Mouse (Mus musculus): ENCODE results near the gene Sh2d6.
A peak's percentile ranks its signal among the peaks of the same experiment; 100 is the strongest.

The Sh2d6 gene

DNA sequence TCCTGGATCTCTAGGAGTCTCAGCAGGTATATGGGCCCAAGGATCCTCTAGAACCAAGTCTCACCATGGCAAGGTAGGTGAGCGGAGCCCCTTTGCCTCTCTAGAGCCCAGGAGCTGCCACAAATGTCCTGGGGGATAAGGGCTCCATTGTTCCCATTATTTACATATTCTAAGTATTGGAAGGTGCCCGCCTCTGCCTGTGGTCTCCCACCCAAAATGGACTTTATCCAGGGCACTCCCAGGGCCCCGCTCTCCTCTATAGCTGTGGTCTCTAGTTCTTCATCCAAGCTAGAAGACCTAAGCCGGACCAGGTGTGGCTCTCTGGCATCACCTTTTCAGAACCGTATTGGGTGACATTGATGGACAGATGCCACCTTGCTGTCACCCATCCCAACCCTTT lies at the start of gene Sh2d6:
Gene Sh2d6 (minus strand): TSS at position 101 of the 400 bp plus-strand sequence.
- no peak for DNase-seq

DNA sequence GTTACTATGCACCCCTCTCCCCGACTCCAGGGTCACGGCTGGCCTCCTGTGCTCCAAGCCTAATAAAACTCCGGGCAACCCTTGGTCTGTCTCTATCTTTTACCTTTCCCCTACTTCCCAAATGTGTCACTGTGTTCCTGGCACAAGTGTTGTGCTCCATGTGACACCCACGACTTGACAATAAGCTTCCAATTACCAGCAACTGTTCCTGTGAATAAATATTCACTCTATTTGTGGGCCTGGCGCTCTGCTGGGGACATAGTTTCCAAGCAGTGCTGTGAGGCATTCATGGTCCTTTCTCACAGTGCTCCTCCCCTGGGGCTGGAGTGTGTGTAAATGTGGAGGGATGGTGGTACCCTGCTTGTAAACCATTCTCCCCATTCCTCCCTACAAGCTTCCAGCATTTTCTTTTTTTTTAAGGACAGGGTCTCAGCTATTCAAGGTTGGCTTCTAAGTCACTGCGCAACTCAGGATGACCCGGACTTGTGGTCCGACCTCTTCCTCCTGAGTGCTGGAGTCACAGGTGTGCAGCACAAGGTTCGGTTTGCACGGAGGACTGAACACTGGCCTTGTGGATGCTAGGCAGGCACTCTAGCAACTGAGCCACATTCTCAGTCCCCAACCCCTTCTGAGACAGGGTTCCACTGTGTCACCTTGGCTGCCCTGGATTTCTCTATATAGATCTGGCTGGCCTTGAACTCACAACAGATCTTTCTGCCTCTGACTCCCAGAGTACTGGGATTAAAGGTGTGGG lies 49.3 kb upstream of the Sh2d6 start:
- DNase-seq: no peak

- no peak for DNase-seq
These were observed 47.2 kb upstream of the Sh2d6 start for GRCm38 (mm10) chr6:72568736-72569135.

- DNase-seq: peak in 1 of 2 experiments; percentile 33
These were observed 46.0 kb upstream of the Sh2d6 start for GRCm38 (mm10) chr6:72567508-72567907.

GRCm38 (mm10) chr6:72566044-72566443 lies 44.5 kb upstream of the Sh2d6 start:
- peak; percentile 94 for DNase-seq

- DNase-seq: no peak
These were observed 44.0 kb upstream of the Sh2d6 start for GRCm38 (mm10) chr6:72565506-72565905.

- peak in 1 of 2 experiments; percentile 62 for DNase-seq
These were observed 41.4 kb upstream of the Sh2d6 start for GRCm38 (mm10) chr6:72562894-72563293.

DNA sequence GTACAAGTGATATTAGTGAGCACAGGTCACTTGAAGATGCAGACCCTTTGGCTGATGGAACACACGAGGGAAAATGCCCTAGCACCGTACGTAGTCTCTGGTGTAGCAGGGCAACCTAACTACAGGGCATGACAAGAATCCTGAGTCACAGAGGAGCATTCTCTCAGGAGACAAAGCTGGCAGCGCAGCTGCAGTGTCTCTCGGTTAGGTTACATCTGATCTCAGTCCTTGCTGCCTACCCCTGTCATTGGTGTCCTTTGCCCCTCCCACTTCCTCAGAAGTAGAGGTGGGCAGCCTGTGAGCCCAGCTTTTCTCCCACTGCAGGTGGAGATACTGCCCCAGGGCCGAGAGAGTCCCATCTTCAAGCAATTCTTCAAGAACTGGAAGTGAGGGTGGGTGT lies 41.0 kb upstream of the Sh2d6 start:
- no peak for DNase-seq

DNA sequence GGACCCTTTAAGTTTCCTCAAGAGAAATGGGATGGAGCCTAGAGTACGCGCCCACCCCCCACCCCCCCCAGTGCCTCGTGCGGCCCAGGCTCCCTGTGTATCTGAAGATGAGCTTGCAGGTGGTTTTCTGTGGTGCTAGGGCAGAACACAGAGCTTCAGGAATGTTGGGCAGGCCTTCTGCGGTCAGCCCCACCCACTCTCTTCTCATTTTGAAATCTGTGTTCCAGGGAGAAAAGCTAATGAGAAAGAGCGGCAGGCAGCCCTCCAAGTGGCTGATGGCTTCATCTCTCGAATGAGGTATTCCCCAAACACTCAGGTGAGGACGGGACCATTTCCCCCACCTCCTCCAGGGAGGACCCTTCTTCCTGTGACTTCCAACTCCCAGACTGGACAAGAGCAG lies 39.3 kb upstream of the Sh2d6 start:
- no peak for DNase-seq

DNA sequence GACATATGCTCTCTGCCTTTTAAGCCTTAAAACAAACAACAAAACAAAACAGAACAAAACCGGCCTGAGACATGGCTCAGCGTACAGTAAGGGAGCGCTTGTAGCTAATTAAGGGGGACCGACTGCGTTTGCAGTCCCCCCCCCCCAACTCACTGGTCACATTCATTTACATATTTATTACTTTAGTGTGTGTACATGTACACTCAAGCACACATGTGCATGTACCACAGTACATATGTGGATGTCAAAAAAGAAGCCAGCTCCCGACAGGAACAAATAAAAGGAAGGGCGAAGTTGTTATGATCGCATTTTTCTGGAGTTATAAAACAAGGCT lies 31.5 kb upstream of the Sh2d6 start:
- no peak for DNase-seq

DNA sequence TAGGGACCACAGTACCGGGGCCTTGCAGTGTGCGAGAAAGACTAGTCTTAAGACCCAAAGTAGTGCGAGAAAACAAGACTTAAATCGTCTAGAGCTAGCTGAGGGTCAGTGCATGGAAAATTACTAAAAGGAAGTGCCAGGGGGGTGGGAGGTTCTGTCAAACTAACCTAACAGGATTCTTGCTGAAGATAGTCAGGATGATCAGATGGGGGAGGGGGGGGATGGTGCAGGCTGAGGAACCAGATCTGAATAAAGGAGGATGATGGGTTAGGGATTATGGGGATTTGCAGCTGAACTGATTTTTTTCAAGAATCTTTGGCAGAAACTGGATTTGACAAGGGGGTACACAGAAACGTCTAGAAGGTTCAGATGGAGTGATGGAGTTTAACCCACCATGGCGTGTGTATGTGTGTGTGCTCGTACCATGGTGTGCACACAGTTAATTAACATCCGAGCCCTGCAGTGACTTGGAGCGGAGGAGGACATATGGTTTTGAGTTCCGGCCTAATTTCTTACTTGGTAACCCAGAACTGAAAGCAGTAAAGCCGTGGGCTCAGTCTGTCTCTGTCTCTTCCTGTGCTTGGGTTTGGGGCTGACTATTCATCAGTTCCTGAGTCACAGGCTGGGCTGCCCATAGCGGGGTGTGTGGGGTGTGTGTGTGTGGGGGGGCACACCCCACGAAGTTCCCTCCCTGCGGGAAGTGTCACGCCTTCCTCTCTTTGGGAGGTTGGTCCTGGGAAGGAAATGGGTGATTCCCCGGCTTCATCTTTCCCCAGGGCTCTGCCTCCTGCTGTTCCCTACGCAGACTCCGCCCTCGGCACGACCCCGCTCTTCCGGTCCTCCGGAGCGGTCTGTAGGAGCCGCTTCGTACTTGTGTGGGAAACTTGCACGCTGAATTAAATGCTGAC lies 30.9 kb upstream of the Sh2d6 start:
- peak; percentile 77 to 87 for DNase-seq

DNA sequence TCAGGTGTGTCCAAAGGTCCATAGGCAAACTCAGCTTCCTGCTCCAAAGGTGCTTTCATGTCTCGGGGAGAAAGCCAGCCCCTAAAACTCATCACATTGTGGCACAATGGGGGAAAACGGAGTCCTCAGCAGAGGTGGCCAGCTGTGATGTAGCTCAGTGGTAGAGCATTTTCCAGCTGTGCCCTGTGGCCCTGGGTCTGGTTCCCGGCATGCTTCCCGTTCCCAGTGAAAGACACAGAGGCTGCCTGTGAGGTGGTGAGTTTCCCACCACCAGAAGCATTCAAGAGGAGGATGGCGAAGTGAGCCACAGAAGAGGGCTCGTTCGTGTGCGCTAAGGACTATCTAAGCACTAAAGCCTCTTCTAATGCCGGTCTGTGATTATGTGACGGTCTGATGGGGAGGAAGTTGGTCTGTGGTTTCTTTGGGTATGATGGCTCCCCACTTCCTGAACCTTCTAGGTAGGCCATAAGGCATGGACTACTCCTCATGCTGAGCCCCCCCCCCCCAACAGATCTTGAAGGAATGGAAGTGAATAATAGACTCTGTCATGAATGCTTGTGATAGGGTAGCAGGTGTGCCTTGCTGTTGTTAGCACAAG lies 29.1 kb upstream of the Sh2d6 start:
- no peak for DNase-seq

DNA sequence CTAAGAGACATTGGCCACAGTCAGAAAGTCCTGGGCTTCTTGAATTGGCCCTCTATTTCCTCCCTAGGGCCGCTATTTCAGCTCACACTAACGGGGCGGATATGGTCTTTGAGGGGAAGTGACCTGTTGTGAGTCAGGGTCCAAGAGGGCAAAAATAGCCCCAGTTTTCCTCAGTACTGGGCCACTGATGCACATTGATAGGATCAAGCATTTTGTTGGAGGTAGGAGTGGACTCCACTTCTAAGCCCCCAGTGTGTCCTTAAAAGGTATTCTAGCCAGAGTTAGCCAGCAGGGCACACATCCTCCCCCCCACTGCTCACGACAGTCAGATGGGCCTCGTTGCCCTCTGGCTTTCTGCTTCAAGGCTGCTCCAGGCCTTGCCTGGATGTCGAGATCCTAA lies 28.5 kb upstream of the Sh2d6 start:
- no peak for DNase-seq

GRCm38 (mm10) chr6:72549041-72549580 lies 27.6 kb upstream of the Sh2d6 start:
- peak; percentile 40 to 52 for DNase-seq

DNA sequence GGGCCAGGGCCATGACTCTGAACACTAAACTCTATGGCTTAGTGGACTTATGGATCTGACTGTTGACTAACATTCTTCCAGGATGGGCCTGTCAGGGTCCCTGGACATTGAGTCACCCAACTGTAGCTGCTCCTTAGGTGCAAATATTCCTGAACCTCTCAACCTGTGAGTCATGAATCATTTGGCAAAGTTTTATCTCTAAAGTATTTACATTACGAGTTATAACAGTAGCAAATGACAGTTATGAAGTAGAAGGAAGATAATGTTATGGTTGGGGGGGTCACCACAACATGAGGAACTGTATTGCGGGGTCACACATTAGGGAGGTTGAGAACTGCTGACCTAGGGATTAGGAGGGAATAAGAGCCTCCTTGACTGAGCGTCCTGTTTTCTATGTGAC lies 26.4 kb upstream of the Sh2d6 start:
- DNase-seq: no peak

GRCm38 (mm10) chr6:72547121-72547520 lies 25.6 kb upstream of the Sh2d6 start:
- no peak for DNase-seq

- DNase-seq: no peak
These were observed 23.9 kb upstream of the Sh2d6 start for GRCm38 (mm10) chr6:72545377-72545776.

DNA sequence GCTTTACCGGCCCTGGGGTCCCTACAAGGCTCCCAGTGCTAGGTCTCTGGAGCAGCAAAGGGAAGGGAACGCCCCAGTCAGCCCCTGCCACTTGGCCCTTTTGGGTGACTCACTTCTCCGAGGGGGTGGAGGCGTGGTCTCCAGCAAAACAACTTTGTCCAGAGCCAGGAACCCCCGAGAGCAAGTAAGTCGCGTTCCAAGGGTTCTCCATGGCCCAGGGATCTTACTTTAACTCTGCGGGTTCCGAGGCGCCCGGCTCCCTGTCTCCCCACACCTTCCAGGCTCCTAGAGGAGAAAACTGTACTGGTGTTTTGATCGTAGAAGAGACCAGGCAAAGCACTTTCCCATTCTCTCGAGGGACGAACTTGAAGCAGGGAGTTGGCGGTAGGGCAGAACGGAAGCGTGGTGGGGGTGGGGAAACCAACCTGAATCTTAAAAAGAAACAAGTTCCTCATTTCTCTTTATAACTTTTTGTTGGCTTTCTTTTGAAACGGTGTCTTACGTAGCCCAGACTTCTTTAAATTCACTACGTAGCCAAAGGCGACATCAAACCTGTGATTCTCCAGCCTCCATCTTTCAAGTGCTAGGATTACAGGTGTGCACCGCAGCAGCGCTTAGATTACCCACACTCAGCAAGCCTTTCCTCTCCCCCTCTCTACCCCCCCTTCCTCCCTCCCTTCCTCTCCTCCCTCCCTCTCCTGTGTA lies 22.9 kb upstream of the Sh2d6 start, which contains the start of gene Capg:
Gene Capg (plus strand): TSS at position 109 of the 705 bp plus-strand sequence.
- DNase-seq: peak; percentile 70 to 80

DNA sequence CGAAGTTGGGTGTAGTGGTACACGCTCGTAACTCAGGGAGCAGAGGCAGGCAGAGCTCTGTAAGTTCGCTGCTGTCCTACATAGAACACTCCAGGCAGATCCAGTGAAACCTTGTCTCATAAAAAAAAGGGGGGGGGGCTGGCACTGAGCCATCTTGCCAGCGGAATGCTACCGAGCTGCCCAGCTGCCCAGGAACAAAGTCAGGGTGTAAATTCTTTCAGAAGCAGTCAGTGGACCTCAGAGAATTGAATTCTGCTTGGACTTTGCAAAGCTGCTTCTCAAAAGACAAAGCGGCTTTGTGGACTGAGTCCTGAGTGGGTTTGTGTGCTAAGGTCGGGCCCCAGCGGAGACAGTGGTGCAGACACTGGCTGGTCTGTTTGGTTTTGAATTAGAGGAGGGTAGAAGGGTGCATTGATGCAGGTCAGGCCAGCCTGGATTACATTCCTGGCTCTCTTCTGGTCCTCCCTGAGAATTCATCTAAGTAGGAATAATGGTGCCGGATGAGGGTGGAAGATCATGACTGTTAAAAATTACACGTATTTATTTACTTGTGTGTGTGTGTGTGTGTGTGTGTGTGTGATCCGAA lies 21.9 kb upstream of the Sh2d6 start:
- DNase-seq: peak; percentile 40 to 57

DNA sequence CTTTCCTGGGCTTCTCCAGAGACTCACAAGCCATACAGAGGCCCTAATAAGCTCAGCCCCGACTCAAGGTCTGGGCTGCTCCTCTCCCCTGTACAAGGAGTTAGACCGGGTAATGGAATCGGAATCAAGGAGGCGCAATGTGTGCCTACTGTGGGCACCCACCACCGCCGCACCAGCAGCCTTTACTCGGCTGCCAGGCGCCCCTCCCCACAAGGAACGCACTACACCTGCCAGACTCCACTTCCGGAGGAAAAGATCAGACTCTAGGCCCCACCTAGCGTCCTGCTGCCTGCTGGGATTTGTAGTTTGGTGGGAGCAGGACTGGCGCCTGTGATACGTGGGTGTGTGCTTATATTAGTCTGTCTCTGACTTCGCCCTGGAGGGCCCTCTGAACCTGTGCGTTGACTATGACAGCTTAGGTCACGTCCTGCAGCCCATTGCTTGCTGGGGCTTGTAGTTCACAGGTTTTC lies 17.1 kb upstream of the Sh2d6 start:
- DNase-seq: peak; percentile 82 to 90

DNA sequence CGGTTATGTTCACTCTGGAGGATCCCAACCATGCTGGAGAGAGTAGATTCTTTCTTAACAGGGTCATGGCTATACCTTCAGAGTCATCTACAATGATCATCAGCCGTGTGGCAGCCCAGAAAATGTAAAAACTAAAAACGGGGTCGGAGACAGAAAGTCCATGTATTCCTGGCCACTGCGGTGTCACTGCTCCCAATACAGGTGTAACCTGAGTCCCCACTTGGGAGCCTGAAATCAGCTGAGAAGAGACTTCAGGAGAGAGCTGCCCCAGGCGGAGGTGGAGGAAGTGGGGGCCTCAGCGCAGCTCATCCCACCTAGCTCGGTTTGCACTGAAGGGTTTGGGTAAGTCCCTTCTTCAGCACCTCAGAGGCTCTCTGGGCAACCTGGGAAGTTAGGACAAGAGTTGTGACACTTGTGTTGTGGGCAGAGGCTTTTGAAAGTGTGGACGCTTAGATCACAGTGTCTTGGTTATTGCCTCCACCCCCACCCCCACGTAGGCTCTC lies 16.5 kb upstream of the Sh2d6 start:
- no peak for DNase-seq

GRCm38 (mm10) chr6:72535165-72535564 lies 13.7 kb upstream of the Sh2d6 start:
- DNase-seq: peak; percentile 92 to 93

Measured in kidney, postnatal 4 days (tissue).